Mouse (Mus musculus): ENCODE measurements at regions not wholly inside any gene's neighbourhood (a gene's known extent, or its start where the extent isn't known, plus 50 kb on each side); places are given as distances from the start of the nearest gene placed in this dataset.
A peak's percentile ranks its signal among the peaks of the same experiment; 100 is the strongest.

DNA sequence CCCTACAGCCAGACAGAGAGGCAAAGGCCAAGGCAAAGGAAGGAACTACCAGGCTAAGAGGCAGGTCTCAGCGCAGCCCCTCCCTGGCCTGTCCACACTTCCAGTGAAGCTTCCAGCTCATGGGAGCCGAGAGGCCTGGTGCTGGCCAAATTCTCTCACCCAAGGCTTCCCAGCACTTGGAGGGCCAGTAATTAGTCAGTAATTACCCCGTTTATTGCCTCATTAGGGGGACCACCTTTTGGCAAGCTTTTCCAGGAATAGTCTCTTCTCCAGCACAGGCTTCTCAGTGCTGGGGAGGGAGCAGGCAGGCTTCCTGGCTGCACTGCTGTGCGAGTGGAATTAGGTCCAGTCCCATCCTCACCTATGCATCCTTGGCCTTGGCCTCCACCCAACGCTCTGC is 252.8 kb upstream of the Nxpe4 start:
- no peak for ATAC-seq (ENCODE audit: insufficient number of reproducible peaks, low FRiP score, low TSS enrichment)

DNA sequence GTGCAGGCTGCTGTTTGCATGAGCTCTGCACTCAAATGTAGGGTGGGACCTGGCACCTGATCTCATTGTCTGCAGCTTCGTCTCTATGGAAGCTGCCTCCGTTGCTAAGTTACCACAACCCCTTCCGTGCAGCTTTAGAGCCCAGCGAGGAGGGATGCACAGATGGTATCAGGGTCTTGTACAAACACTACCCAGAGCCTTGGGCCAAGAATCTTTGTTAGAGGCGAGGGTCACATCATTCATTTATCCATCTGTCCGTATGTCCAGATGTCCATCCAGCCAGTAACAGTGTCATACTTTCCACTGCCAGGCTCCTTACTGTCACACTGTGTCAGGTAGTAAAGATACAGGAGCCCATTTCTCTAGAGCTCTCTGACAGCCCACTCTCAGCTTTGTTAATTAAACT is 251.3 kb upstream of the Nxpe4 start:
- no peak for ATAC-seq (ENCODE audit: insufficient number of reproducible peaks, low FRiP score, low TSS enrichment)

DNA sequence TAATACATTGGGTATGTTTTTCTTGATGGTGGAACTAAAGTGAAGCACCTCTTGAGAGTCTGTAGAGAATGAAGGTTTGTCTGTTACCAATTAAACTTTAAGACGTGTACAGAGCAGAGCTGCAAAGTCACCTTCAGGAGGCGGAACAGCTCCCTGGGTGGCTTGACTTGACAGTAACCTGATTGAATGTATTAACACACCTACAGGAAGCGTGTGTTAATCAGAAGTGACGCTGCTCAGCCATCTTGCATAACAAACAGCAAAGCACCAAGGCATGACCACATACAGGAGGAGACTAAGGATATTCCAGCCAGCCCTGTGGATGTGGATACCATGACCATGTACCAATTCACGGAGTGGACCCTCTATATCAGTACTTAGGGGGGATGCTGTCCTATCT is 249.0 kb upstream of the Nxpe4 start:
- ATAC-seq (ENCODE audit: insufficient number of reproducible peaks, low FRiP score, low TSS enrichment), result no peak

DNA sequence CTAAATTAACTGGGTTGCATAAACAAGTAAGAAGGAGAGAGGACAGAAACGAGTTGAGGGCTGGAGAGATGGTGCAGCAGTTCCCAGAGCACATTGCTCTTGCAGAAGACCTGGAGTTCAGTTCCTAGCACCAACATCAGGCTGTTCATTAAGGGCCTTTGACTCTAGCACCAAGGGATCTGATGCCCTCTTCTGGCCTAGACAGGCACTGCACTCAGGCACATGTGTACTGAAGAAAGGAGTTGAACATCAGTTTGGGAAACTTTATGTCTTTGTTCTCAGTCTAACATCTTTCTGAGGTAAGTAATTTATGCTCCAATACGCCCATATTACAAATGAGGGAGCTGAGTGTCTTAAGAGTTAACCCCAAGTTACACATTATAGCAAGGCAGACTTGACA is 226.5 kb upstream of the Nxpe4 start:
- no peak for ATAC-seq (ENCODE audit: insufficient number of reproducible peaks, low FRiP score, low TSS enrichment)

DNA sequence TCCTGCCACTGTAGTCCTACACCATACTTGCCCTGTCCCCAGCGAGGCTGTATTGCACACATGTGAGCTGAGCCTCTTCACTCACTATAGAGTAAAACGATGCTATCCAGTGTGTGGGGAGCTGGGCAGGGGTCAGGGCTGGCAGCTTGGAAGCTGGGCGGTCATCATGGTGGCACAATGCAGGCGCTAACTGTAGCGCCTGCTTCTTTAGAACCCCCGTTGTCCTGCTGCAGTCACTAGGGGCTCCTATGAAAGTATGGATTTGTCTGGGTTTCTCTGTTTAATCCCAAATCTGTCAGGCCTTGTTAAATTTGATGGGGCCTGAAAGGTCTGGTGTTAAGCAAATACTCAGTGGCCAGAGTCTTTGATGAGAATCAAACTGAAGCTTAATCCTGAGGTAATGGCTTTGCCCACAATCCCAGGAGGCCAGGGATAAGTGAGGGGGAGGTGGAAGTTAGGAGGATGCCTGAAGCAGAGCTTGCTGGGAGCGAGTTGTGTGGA is 225.8 kb upstream of the Nxpe4 start:
- ATAC-seq (ENCODE audit: insufficient number of reproducible peaks, low FRiP score, low TSS enrichment), result no peak

DNA sequence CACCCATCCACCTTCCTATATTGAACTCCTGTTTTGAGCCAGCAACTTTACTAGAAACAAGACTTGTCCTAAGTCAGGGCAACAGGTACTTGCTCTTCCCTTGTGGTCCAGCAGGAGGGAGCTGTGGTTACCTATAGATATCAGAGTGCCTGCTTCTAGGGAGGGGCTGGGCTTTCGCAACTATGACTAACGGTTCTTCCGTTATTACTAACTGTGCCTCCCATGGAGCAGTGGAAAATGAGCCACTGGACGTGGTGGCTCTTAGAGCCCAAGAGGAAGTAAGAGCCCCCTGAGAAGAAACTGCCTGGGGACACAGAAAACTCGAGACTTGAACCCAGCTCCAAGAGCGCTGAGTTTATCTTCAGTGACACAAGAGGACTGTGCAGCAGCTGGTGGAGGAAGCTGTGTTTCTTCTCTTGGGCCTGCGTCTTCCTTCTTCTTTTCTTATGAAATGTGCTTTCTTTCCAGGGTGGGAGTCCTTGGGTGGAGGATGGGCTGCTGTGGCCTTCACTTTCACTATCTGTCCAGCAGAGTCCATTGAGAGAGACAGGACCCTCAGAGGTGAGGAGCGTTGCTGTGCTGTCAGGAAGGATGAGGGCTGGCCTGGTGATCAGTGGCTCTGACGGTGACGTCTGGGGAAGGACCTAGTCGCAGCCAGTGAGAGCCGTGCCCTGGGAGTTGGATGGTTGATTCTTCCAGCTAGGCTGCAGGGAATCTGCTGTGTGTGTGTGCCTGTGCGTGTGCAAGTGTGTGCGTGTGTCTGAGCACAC is 222.7 kb upstream of the Nxpe4 start:
- no peak for ATAC-seq (ENCODE audit: insufficient number of reproducible peaks, low FRiP score, low TSS enrichment)

DNA sequence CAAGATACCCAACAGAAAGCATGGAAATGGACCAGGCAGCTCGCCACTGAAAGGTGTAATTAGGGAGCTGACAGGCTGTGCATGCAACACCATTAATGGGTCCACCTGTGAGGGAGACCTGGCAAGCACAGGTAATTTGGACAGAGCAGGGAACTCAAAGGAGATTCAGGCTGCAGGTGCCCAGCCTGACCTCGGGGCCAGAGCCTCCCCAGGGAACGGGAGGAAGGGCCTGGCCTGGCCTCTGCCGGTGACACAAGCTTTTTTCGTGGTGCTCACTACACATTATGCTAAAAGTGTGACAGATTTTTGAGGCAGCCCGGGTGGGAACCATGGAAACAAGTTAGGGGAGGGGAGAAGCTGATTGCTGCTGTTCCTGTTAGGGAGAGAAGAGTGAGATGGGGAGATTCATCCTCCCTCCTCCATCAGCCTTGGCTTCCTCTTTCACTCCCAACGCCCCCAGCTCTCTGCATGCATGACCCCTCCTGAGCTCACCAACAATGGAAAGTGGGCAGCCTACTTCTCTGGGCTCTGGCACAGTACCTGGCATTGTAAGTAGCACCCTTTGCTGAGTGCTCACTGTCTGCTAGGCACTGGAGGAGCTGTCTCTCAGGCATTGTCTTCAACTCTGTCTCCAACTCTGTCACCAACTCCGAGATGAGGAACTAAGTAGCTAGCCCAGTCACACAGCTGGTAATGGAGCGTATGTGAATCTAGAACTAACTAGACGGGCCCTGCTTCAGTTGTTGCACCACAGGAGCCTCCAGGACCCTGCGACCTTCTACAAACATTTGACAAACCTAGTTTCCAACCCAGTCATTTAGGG is 218.9 kb upstream of the Nxpe4 start:
- no peak for ATAC-seq (ENCODE audit: insufficient number of reproducible peaks, low FRiP score, low TSS enrichment)

DNA sequence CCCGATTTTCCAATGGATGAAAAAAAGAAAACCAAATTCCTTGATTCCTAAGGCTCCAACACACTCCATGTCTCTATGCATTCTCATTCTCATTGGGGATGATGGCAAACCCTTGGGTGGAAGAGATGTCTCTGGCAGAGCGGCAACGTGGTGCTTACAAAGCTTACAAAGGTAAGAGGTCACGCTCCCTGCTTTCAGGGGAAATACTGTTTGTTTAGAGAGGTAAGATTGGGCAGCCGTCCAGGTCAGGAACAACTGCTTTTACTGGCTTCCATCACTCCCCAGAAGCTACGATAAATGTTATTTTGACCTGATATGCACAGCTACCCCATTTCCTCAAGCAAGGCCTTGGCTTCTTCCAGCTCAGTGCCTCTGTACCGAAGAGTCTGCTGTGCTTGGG is 215.6 kb upstream of the Nxpe4 start:
- ATAC-seq (ENCODE audit: insufficient number of reproducible peaks, low FRiP score, low TSS enrichment), result no peak

DNA sequence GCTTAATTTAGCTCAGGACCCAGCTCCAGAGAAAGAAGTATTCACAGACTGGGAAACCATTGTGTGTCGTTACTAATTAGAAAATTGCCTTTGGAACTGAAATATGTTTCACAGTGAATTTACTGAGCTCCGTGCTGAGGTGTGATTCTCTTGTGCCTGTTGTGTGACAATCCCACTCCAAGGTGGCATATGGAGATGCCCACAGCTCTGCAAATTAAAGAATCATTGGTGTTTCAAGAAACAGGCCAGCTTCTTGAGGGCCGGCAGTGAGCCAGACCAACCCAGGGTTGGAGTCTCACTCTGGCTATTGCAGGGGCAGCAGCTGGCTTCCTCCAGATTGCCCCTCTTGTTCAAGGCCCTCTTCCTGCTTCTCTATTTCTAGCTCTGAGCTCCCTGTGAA is 203.9 kb upstream of the Nxpe4 start:
- no peak for ATAC-seq (ENCODE audit: insufficient number of reproducible peaks, low FRiP score, low TSS enrichment)

DNA sequence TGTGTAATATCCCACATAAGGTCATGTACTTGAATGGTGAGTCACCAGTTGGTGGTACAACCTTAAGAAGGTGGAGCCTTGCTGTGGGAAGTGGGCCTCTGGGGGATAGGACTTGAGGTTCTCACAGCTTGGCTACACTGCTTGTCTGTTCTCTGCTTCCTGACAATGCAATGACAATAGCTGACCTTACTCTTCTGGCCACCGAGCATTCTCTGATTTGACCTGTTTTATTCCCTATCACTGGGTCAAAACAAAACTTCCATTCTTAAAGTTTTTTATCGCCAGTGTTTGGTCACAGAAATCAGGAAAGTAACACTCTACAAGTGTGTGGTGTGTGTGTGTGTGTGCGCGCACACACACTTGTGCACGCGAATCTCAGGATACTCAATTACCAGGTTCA is 203.0 kb upstream of the Nxpe4 start:
- ATAC-seq (ENCODE audit: insufficient number of reproducible peaks, low FRiP score, low TSS enrichment), result no peak

DNA sequence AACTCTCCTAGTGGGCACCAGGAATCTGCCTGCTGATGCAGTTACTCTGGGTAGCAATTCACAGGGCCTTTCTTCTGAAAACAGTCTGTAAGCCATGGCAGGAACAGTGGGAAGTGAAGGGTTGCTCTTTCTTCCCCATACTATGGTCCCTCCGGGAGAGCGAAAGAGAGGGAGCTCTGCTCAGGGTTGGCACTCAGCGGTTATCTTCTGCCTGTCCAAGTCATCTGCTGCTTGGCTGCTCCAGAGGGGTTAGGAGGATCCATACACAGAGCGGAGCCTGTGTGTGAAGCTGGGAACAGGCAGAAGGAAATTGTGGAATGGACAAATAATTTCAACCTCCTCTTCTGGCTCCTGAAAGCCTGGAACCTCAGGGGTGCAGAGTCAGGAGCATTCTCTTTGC is 200.6 kb upstream of the Nxpe4 start:
- ATAC-seq (ENCODE audit: insufficient number of reproducible peaks, low FRiP score, low TSS enrichment), result no peak

DNA sequence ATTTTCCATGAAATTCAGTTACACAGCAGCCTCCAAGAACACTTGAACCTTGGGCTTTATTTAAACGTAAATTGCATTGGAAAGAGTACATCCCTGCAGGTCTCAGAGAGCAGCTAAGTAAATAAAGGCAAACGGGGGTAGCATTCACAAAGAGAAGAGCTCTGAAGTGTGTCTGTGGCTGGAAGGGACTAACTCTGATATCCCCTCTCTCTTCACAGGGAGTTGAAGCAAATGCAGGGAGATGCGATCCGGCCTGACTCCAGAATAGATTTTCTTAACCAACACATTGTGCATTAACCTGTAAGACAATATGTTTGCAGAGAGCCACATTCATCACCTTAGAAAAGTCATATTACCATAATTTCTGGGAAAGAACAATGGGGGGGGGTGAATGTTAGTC is 199.7 kb upstream of the Nxpe4 start:
- ATAC-seq (ENCODE audit: insufficient number of reproducible peaks, low FRiP score, low TSS enrichment), result no peak

DNA sequence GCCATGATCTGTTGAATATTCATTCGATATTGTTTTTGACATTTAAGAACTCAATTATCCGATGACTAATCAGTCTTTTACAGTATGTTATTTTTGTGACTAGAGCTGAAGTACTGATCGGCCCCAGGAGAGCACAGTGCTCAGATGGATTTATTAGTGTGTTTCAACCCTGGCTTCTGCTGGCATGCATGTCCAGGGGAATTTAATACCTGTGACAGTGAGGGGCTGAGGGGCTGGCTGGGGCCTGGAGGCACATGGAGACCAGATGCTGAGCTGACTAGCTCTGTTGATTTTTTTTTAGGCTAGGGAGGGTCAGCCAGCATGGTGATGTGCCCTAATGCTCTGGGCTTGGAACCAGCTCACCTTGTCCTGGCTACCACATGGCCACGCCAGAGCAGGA is 199.2 kb upstream of the Nxpe4 start:
- ATAC-seq (ENCODE audit: insufficient number of reproducible peaks, low FRiP score, low TSS enrichment), result no peak

DNA sequence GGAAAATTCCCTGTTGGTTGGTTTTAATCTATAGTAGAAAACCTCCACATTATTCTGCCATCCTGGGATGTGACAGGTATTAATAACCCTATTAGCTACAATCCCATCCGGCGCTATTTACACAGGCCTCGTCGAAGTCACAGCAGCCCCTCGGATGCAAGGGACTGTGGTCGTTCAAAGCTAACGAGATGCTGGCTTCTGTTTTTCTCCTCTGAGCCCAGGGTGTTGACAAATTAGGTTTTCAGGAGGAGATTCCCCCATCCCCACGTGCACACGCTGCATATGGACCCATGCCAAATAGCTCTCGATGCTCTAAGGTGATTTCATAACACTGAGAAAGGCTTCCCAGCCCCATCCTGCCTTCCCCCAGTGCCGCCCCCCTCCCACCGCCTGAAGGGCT is 188.7 kb upstream of the Nxpe4 start:
- no peak for ATAC-seq (ENCODE audit: insufficient number of reproducible peaks, low FRiP score, low TSS enrichment)

DNA sequence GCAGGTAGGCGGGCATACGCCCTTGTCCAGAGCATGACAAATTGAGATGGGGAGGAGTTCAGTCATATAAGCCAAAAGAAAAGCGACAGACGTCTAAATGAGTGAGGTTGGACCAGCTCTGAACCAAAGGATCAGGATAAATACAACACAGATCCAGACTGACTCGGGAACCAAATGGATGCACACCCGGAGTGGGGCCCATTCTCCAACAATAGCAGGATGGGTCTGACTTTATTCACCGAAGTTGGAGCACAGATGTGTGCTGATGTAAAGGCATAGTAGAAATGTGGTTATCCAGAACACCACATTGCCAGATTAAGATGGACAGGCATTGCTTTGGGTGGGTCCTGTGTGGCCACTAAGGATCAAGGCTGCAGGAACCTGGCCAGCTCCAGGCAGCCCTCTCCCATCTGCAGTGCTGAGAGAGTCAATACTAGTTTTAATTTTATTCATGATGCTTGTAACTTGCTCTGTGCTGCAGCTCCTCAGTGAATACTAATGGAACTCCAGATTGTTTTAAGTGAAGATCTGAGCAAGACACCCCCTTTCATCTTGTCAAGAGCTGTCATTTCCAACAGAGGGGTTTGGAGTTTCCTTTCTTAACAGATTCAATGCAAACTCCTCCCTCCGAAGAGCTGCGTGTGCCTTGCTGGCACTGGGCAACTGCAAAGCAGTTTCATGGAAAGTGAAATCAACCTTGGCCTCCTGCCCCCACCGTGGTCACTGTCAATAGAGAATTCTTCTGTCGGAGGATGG is 176.3 kb upstream of the Nxpe4 start:
- ATAC-seq (ENCODE audit: insufficient number of reproducible peaks, low FRiP score, low TSS enrichment), result no peak

DNA sequence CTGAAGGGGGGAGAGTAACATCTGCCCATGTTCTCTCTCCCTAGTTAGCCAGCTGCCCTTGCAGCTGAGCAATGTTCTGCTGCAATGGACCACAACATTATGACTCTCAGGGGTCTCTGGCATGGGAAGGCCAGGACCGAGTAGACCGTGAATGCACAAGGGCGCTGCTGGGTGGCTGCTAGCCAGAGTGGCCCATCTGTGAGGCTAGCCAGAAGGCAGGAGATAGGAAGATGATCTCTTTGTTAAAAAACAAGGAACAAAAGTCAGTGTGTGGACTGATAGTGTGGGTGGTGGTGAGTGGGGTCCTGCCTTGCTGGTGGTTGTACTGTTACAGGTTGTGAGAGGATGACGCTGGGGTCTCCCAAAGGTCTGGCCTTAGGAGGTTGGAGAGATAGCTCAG is 174.6 kb upstream of the Nxpe4 start:
- ATAC-seq (ENCODE audit: insufficient number of reproducible peaks, low FRiP score, low TSS enrichment), result no peak

DNA sequence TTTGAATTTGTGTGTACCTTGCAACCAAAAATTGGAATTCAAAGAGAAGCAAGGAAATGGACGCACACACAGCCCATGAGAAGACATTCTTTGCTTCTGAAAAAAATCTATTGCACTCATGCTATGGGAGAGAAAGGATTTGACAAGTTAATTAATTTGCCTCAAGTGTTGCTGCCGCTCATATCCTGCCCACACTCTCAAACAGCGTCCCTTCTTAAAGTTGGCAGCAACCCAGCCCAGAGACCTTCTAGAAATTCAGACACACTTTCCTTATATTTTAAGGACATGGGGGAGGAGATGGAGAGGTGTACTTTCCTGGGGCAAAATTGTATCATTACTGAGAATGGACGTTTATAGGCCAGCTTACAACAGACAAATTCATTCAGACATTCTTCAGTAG is 167.2 kb upstream of the Nxpe4 start:
- no peak for ATAC-seq (ENCODE audit: insufficient number of reproducible peaks, low FRiP score, low TSS enrichment)

DNA sequence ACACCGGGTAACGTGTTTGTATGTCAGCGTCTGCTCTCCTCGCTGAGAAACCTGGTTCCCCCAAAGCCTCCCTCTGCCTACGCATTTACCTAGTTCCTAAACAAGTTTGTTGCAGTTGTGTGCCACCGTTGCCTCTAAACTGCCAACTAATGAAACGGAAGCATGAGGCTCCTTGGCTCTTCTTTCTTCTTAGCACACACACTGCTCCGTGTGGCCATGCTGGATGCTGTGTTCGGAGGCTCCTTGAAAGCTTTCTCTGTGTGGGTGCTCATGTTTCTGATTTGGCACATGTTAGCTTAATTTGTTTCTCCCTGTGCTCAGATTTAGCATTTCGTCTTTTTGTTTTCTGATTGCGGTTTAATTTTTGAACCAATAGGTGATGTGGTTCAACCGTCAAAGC is 162.2 kb upstream of the Nxpe4 start:
- no peak for ATAC-seq (ENCODE audit: insufficient number of reproducible peaks, low FRiP score, low TSS enrichment)

DNA sequence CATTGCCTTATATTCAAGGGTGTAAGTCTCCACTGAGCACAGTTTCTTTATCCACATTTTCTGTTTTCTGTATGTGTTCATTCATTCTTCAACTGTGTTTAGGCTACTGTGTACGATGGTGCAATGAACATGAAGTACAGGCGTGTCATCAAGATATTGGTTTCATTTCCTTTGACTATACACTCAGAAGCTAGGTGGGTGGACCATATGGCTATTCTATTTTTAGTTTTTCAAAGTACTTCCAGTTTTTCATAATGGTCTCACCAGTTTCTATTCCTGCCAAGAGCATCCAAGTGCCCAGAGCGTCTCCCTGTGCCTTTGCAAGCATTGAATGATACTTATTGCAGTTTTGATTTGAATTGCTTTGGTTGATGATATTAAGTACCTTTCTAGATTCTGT is 132.8 kb upstream of the Nxpe4 start:
- 0 out of 2 replicates have a peak, but pooled peaks have one; percentile 26 for ATAC-seq (ENCODE audit: insufficient number of reproducible peaks, low FRiP score, low TSS enrichment)

DNA sequence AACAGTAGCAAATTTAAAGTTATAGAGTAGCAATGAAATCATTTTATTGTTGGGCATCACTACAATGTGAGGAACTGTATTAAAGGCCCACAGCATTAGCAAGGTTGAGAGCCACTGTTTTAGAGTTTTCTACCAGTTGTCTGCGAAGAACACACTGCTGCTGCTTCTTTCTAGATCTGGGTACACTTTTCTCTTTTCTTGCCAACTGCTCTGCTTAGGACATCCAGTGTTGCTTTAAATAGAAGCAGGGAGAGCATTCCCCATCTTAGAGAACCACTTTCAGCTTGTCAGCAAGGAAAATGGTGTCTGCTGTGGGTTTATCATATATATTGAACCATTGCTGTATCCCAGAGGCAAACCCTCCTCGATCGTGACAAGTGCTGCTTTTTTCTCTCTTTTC is 131.0 kb upstream of the Nxpe4 start:
- no peak for ATAC-seq (ENCODE audit: insufficient number of reproducible peaks, low FRiP score, low TSS enrichment)

DNA sequence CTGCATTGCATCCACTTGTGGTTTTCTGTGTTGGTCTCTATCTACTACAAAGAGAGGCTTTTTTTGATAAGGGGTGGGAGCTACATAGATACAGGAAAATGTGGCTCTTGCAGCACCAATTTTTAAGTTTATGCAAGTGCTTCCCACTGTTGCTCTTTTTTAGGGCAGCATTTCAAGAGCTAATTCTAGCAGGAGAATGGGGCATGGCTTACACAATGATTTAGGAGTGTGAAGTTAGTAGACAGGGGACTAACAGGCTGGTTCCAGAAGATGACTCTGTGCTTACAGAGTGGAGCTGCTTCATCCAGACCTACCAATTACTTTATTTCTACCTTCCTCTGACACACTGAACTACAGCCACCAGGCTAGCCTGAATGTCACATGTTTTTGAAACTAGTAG is 125.9 kb upstream of the Nxpe4 start:
- ATAC-seq (ENCODE audit: insufficient number of reproducible peaks, low FRiP score, low TSS enrichment), result no peak

Measured in cerebellum, adult (tissue).